Mouse (Mus musculus): ENCODE data around the gene Tmem200a.

DNA sequence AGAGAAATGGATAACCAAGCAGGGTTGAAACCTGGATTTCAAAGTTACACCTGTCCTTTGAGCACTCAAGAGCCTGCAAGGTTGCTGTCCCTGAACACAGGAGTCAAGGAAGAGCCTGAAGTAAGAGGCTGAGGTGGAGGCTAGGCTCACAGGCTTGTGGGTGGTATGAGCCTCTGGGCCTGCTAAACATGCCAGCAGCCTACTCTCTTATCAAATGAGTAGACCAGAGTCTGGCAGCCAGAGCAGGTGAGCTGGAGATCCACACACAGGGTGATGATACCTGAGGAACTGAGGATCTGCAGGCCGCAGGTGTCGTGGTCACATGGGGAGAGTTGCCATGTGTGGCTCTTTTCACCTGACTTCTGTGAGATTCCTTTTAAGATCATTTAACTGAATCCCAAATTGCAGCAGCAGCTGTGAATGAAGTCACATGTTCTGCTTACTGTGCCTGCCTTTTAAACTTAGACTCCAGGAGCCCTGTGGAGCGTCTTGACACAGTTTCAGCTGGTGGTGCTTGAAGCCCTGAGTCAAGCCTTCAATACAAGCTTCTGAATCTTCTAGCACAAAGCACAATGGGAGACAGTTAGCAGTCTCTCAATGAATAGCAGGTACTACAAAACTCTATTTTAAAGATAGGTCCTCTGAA, 19.1 kb downstream of the Tmem200a start:
- no peak for TF ChIP-seq CTCF (IDR thresholded peaks at IDR 0.05; ENCODE audit: low read depth, low read length)
- TF ChIP-seq POLR2A (IDR thresholded peaks at IDR 0.05; ENCODE audit: extremely low read depth, insufficient read depth, low read length): no peak
